Mouse (Mus musculus) intestine, embryonic 14.5 days (tissue): ENCODE data around the gene Defb26. TPM values are rescaled to one million over a fixed set of nuclear protein-coding genes. Genes with fewer than 3 reads are reported as not detected.

Experiments used
- ATAC-seq: fragments of 200-750 bp; cut with Nextera tagmentation; replicated peaks from 2 replicates; pipeline ENCODE4 v1.8.0; 2017; ENCODE audit warnings: low read depth, moderate number of reproducible peaks, moderate TSS enrichment, moderate library complexity; ENCODE audit not compliant: low FRiP score, low TSS enrichment
- DNase-seq: peaks from one replicate; pipeline ENCODE4 v3.0.0-alpha.2; 2018; ENCODE audit warnings: low spot score
- H3K27ac ChIP-seq: fragments of 300-500 bp; sonication (generic); 2 replicates; pipeline ENCODE4 v1.5.1; 2014; ENCODE audit warnings: low read depth, mild to moderate bottlenecking, control low read depth
- H3K27me3 ChIP-seq: fragments of 300-500 bp; sonication (generic); replicated peaks from 2 replicates; pipeline ENCODE4 v1.6.1; 2014; ENCODE audit warnings: low read length, control low read depth; ENCODE audit not compliant: control insufficient read depth, insufficient read depth
- H3K36me3 ChIP-seq: fragments of 300-500 bp; sonication (generic); 2 replicates; pipeline ENCODE4 v1.6.1; 2014; ENCODE audit warnings: low read length, control low read depth; ENCODE audit not compliant: control insufficient read depth, insufficient read depth
- H3K4me1 ChIP-seq: fragments of 300-500 bp; sonication (generic); replicated peaks from 2 replicates; pipeline ENCODE4 v1.6.1; 2014; ENCODE audit warnings: low read length, control low read depth, mixed read lengths; ENCODE audit not compliant: control insufficient read depth, insufficient read depth
- H3K4me2 ChIP-seq: fragments of 300-500 bp; sonication (generic); 2 replicates; pipeline ENCODE4 v1.6.1; 2014; ENCODE audit warnings: low read length
- H3K4me3 ChIP-seq: fragments of 300-500 bp; sonication (generic); 2 replicates; pipeline ENCODE4 v1.5.1; 2014; ENCODE audit warnings: low read depth, low read length, control low read depth, mixed read lengths
- H3K9ac ChIP-seq: fragments of 300-500 bp; sonication (generic); 2 replicates; pipeline ENCODE4 v1.6.1; 2014; ENCODE audit warnings: mild to moderate bottlenecking, low read length
- H3K9me3 ChIP-seq: fragments of 300-500 bp; sonication (generic); 2 replicates; pipeline ENCODE4 v1.6.1; 2016; ENCODE audit warnings: low read length, control low read depth; ENCODE audit not compliant: control insufficient read depth
- WGBS: fragments of 180-500 bp; shearing (Covaris S2); extraction: QIAGEN DNeasy Blood & Tissue Kit; methylation state at CpG from one replicate; pipeline ENCODE4 v1.1.7; 2014; 5-methylcytosine and 5-hydroxymethylcytosine counted together
- polyA plus RNA-seq: library from polyadenylated mRNA; unstranded; fragments of >200 nt; fragmentation: Nextera tagmentation; extraction: Ambion mirVana; gene quantifications from 2 replicates; pipeline ENCODE4 v1.2.1, GENCODE M21; 2014

The Defb26 gene
- polyA plus RNA-seq, 1 experiment from 2014 or later = not detected

DNA sequence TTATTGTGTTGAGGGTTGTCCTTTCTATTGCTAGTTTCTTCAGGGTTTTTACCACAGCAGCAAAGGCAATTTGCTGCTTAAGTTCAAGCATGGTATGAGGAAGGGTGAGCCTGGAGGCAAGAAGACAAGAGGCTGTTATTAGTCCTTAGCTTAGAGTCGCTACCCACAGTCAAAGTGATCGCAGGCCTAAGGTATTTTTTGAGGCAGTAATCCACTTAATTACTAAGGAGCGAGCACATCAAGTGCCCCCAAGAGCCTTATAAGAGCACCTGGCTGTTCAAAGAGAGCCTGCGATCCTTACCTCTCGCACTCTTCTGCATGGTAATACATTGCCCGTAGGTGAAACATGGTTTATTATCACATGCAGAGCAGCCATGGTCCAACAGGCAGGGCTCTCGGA is 29.8 kb downstream of the Defb26 start:
- ATAC-seq = no peak
- H3K4me1 ChIP-seq = no peaks in the 10 kb centered on the region
- H3K4me2 ChIP-seq = no peak overlapping the region
- H3K4me3 ChIP-seq = no peak overlapping the region
- no peaks in the 10 kb centered on the region for H3K36me3 ChIP-seq
- no peaks in the 10 kb centered on the region for H3K27me3 ChIP-seq
- no peak overlapping the region for H3K9ac ChIP-seq
- WGBS = 90% methylated on average over 7 of the region's 7 CpGs
- H3K27ac ChIP-seq = no peak overlapping the region
- no peak for DNase-seq
- no peaks in the 10 kb centered on the region for H3K9me3 ChIP-seq

- ATAC-seq = no peak
- 87% methylated on average over 3 of the region's 3 CpGs for WGBS
Measured at GRCm38 (mm10) chr2:152480881-152481280, 30.6 kb downstream of the Defb26 start.

DNA sequence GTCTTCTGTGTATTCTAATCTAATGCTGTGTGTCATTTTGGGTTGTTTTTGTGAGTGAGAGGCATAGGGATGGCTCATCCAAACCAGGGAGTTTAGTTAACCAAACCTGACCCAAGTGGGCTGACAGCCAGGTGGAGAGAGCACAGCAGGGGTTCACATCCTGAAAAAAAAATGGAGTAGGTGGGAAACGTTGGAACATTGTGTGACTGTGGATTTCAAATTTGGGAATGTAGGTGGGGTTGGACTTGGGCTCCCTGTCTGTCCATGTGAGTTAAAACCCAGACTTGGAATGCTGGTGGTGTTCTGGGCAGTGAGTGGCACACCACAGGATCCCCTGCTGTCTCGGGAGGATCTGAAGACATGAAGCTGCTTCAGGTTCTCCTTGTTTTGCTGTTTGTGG is 34.7 kb downstream of the Defb26 start, which contains the start of gene Defb20:
Gene Defb20, plus strand, starts transcription at position 301 of the 400 bp plus-strand sequence.
- 75% methylated on average over 2 of the region's 2 CpGs for WGBS
- Histone ChIP-seq H3K4me1 (no peaks in the 10 kb centered on the region), H3K4me2 (no peak within 1 kb of the TSS), H3K27ac (no peak within 1 kb of the TSS), H3K9ac (no peak within 1 kb of the TSS), H3K9me3 (no peaks in the 10 kb centered on the region), H3K36me3 (no peaks in the 10 kb centered on the region), H3K27me3 (no peaks in the 10 kb centered on the region), H3K4me3 (no peak within 1 kb of the TSS)
- DNase-seq = no peak
- ATAC-seq = no peak

More at GRCm38 (mm10) chr2:152480881-152481280, 30.6 kb downstream of the Defb26 start:
- Histone ChIP-seq H3K4me3 (no peak overlapping the region), H3K4me1 (no peaks in the 10 kb centered on the region), H3K27ac (no peak overlapping the region), H3K9me3 (no peaks in the 10 kb centered on the region), H3K27me3 (no peaks in the 10 kb centered on the region), H3K4me2 (no peak overlapping the region), H3K36me3 (no peaks in the 10 kb centered on the region), H3K9ac (no peak overlapping the region)
- DNase-seq = no peak

- WGBS = 19% methylated on average over 3 of the region's 3 CpGs
- Histone ChIP-seq H3K4me1 (no peaks in the 10 kb centered on the region), H3K36me3 (no peaks in the 10 kb centered on the region), H3K9me3 (no peaks in the 10 kb centered on the region), H3K27ac (no peak overlapping the region), H3K4me3 (no peak overlapping the region), H3K27me3 (no peaks in the 10 kb centered on the region), H3K9ac (no peak overlapping the region), H3K4me2 (no peak overlapping the region)
- DNase-seq = no peak
- no peak for ATAC-seq
Measured at GRCm38 (mm10) chr2:152472434-152472833, 39.1 kb downstream of the Defb26 start.

DNA sequence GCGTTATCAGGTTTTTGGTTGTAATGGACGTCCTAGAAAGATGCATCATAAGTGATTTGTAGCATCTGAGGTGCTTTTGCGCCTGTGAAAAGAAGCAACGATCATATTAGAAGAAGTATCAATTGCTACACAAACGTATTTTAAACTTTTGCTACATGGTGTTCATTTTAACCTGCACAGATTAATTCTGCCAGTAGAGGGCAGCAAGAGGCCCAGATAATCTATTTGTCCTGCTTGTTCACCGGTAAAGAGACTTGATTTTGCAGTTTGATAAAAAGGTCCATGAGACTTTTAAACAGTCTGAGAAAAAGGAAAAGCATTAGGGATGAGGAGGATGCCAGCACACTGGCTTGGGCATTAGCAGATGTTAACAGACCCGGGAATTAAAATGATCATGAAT is 40.5 kb downstream of the Defb26 start:
- ATAC-seq (no peak), DNase-seq (peak; percentile 57)
- Histone ChIP-seq H3K27ac (no peak overlapping the region), H3K9ac (no peak overlapping the region), H3K36me3 (no peaks in the 10 kb centered on the region), H3K4me2 (no peak overlapping the region), H3K9me3 (no peaks in the 10 kb centered on the region), H3K4me3 (no peak overlapping the region), H3K27me3 (no peaks in the 10 kb centered on the region), H3K4me1 (no peaks in the 10 kb centered on the region)
- WGBS = 36% methylated on average over 7 of the region's 7 CpGs

GRCm38 (mm10) chr2:152464570-152465150 is 46.8 kb downstream of the Defb26 start, which contains the start of gene Defb23:
Defb23 (minus strand) TSS chr2:152464620.
- 89% methylated on average over 3 of the region's 3 CpGs for WGBS
- no peaks in the 10 kb centered on the region for H3K9me3 ChIP-seq
- DNase-seq = no peak
- no peak within 1 kb of the TSS for H3K4me2 ChIP-seq
- H3K27ac ChIP-seq = no peak within 1 kb of the TSS
- H3K4me3 ChIP-seq = no peak within 1 kb of the TSS
- ATAC-seq = no peak
- no peaks in the 10 kb centered on the region for H3K27me3 ChIP-seq
- H3K9ac ChIP-seq = no peak within 1 kb of the TSS
- H3K4me1 ChIP-seq = no peaks in the 10 kb centered on the region
- H3K36me3 ChIP-seq = no peaks in the 10 kb centered on the region

- H3K36me3 ChIP-seq = no peaks in the 10 kb centered on the region
- no peaks in the 10 kb centered on the region for H3K27me3 ChIP-seq
- H3K4me2 ChIP-seq = no peak overlapping the region
- no peaks in the 10 kb centered on the region for H3K9me3 ChIP-seq
- WGBS = 41% methylated on average over 13 of the region's 13 CpGs
- H3K27ac ChIP-seq = no peak overlapping the region
- no peak overlapping the region for H3K9ac ChIP-seq
- H3K4me1 ChIP-seq = no peaks in the 10 kb centered on the region
- H3K4me3 ChIP-seq = no peak overlapping the region
- DNase-seq (no peak), ATAC-seq (no peak)
Measured at GRCm38 (mm10) chr2:152459241-152459640, 52.3 kb downstream of the Defb26 start.

Other genes with a start within 250 kb of the Defb26 start
- gene Tbc1d20, start 217.9 kb downstream of the Defb26 start, polyA plus RNA-seq = 31.7 and 36.4 TPM in 2 replicates
- gene Rbck1, start 179.0 kb downstream of the Defb26 start, polyA plus RNA-seq = 89.8 and 93.8 TPM in 2 replicates
- 1.8 and 2.8 TPM in 2 replicates for gene Trib3, start 167.7 kb downstream of the Defb26 start, polyA plus RNA-seq
- 3.9 and 4.5 TPM in 2 replicates for gene Nrsn2, start 135.1 kb downstream of the Defb26 start, polyA plus RNA-seq
- 12.1 and 13.2 TPM in 2 replicates for gene Sox12, start 113.6 kb downstream of the Defb26 start, polyA plus RNA-seq
- 38.2 and 39.1 TPM in 2 replicates for gene Zcchc3, start 96.7 kb downstream of the Defb26 start, polyA plus RNA-seq
- 0.51 and 0.86 TPM in 2 replicates for gene 6820408C15Rik, start 96.1 kb downstream of the Defb26 start, polyA plus RNA-seq
- not detected in 2 replicates for gene Defb23, start 47.1 kb downstream of the Defb26 start, polyA plus RNA-seq
- gene Defb20, start 34.6 kb downstream of the Defb26 start, polyA plus RNA-seq = not detected in 2 replicates
- not detected in 2 replicates for gene Defb22, start 21.6 kb downstream of the Defb26 start, polyA plus RNA-seq
- gene Defb28, start 6.6 kb upstream of the Defb26 start, polyA plus RNA-seq = not detected in 2 replicates
- gene Defb29, start 28.4 kb upstream of the Defb26 start, polyA plus RNA-seq = not detected in 2 replicates
- not detected in 2 replicates for gene Gm17416, start 57.6 kb upstream of the Defb26 start, polyA plus RNA-seq
- gene Defb21, start 61.1 kb upstream of the Defb26 start, polyA plus RNA-seq = not detected in 2 replicates
- gene Defb19, start 68.6 kb upstream of the Defb26 start, polyA plus RNA-seq = not detected in 2 replicates
- not detected in 2 replicates for gene Defb45, start 87.7 kb upstream of the Defb26 start, polyA plus RNA-seq
- not detected in 2 replicates for gene Defb36, start 92.6 kb upstream of the Defb26 start, polyA plus RNA-seq
- gene Defb25, start 111.4 kb upstream of the Defb26 start, polyA plus RNA-seq = 1.4 and 2.3 TPM in 2 replicates
- gene Rem1, start 115.3 kb upstream of the Defb26 start, polyA plus RNA-seq = 9.6 and 12.9 TPM in 2 replicates
- gene H13, start 157.8 kb upstream of the Defb26 start, polyA plus RNA-seq = 108 and 113 TPM in 2 replicates
- 32.8 and 34.0 TPM in 2 replicates for gene Mcts2, start 175.3 kb upstream of the Defb26 start, polyA plus RNA-seq
- gene Id1, start 224.6 kb upstream of the Defb26 start, polyA plus RNA-seq = 101 and 109 TPM in 2 replicates
- gene Cox4i2, start 242.5 kb upstream of the Defb26 start, polyA plus RNA-seq = 11.0 and 13.1 TPM in 2 replicates